Mouse (Mus musculus) stomach, postnatal 0 days (tissue): ENCODE results near the gene Celsr2.

ENCODE experiments used
- CTCF ChIP-seq: IDR thresholded peaks from 2 replicates; pipeline ENCODE4 v1.5.1; 2016; ENCODE audit warnings: antibody characterized with exemption, low read depth, mild to moderate bottlenecking, moderate library complexity
- EP300 ChIP-seq: optimal IDR thresholded peaks from 2 replicates; pipeline ENCODE3; 2016; ENCODE audit warnings: antibody characterized with exemption

- TF ChIP-seq EP300 = no peak
- TF ChIP-seq CTCF = no peak
Observed at GRCm38 (mm10) chr3:108367828-108368227, 47.5 kb downstream of the Celsr2 start.
